Mouse (Mus musculus): ENCODE data around the gene Gsg1l. TPM values are rescaled to one million over a fixed set of nuclear protein-coding genes. Genes with fewer than 3 reads are reported as not detected.

The Gsg1l gene
- polyA plus RNA-seq, 1 experiment from 2014 or later, result 0.55 TPM

GRCm38 (mm10) chr7:125886116-125886680 lies 196.0 kb downstream of the Gsg1l start:
- DNase-seq (ENCODE audit: low spot score), result peak; percentile 45
- Histone ChIP-seq H3K27ac (replicated peaks; ENCODE audit: low read depth, low read length) (no peak overlapping the region), H3K4me1 (ENCODE audit: control insufficient read depth, insufficient read depth, low read length) (peaks cover 25% of the 10 kb centered on the region), H3K4me2 (ENCODE audit: low read depth, severe bottlenecking) (no peak overlapping the region), H3K9ac (ENCODE audit: low read length) (no peak overlapping the region), H3K9me3 (ENCODE audit: control insufficient read depth, low read length) (no peaks in the 10 kb centered on the region), H3K27me3 (ENCODE audit: control insufficient read depth, insufficient read depth, low read length) (no peaks in the 10 kb centered on the region), H3K4me3 (ENCODE audit: low read depth, low read length) (no peak overlapping the region), H3K36me3 (ENCODE audit: control insufficient read depth, insufficient read depth, low read length) (no peaks in the 10 kb centered on the region)
- WGBS, result 39% methylated on average over 4 of the region's 4 CpGs
- no peak for ATAC-seq (ENCODE audit: insufficient number of reproducible peaks, low FRiP score, low TSS enrichment, low read depth)

GRCm38 (mm10) chr7:125883232-125883631 lies 199.0 kb downstream of the Gsg1l start:
- ATAC-seq (ENCODE audit: insufficient number of reproducible peaks, low FRiP score, low TSS enrichment, low read depth), result no peak

GRCm38 (mm10) chr7:125878040-125878439 lies 204.2 kb downstream of the Gsg1l start:
- no peak overlapping the region for H3K9ac ChIP-seq (ENCODE audit: low read length)
- H3K27ac ChIP-seq (replicated peaks; ENCODE audit: low read depth, low read length), result no peak overlapping the region
- no peaks in the 10 kb centered on the region for H3K27me3 ChIP-seq (ENCODE audit: control insufficient read depth, insufficient read depth, low read length)
- no peak for ATAC-seq (ENCODE audit: insufficient number of reproducible peaks, low FRiP score, low TSS enrichment, low read depth)
- 74% methylated on average over 4 of the region's 4 CpGs for WGBS
- DNase-seq (ENCODE audit: low spot score), result no peak
- H3K4me1 ChIP-seq (ENCODE audit: control insufficient read depth, insufficient read depth, low read length), result no peaks in the 10 kb centered on the region; the same call in 1 of the 2 replicates
- no peaks in the 10 kb centered on the region for H3K36me3 ChIP-seq (ENCODE audit: control insufficient read depth, insufficient read depth, low read length)
- no peak overlapping the region for H3K4me3 ChIP-seq (ENCODE audit: low read depth, low read length)
- H3K9me3 ChIP-seq (ENCODE audit: control insufficient read depth, low read length), result no peaks in the 10 kb centered on the region
- H3K4me2 ChIP-seq (ENCODE audit: low read depth, severe bottlenecking), result no peak overlapping the region

More at GRCm38 (mm10) chr7:125883232-125883631, 199.0 kb downstream of the Gsg1l start:
- Histone ChIP-seq H3K4me1 (ENCODE audit: control insufficient read depth, insufficient read depth, low read length) (peaks cover 23% of the 10 kb centered on the region), H3K36me3 (ENCODE audit: control insufficient read depth, insufficient read depth, low read length) (no peaks in the 10 kb centered on the region), H3K9ac (ENCODE audit: low read length) (no peak overlapping the region), H3K9me3 (ENCODE audit: control insufficient read depth, low read length) (no peaks in the 10 kb centered on the region), H3K4me3 (ENCODE audit: low read depth, low read length) (no peak overlapping the region), H3K4me2 (ENCODE audit: low read depth, severe bottlenecking) (no peak overlapping the region), H3K27ac (replicated peaks; ENCODE audit: low read depth, low read length) (no peak overlapping the region), H3K27me3 (ENCODE audit: control insufficient read depth, insufficient read depth, low read length) (no peaks in the 10 kb centered on the region)
- DNase-seq (ENCODE audit: low spot score), result no peak
- WGBS, result 63% methylated on average over 2 of the region's 2 CpGs

- WGBS, result 90% methylated on average over 6 of the region's 6 CpGs
These were observed 208.2 kb downstream of the Gsg1l start for GRCm38 (mm10) chr7:125873971-125874495.

GRCm38 (mm10) chr7:125872874-125873273 lies 209.3 kb downstream of the Gsg1l start:
- WGBS, result 70% methylated on average over 3 of the region's 3 CpGs
- Histone ChIP-seq H3K9me3 (ENCODE audit: control insufficient read depth, low read length) (no peaks in the 10 kb centered on the region), H3K4me3 (ENCODE audit: low read depth, low read length) (no peak overlapping the region), H3K27me3 (ENCODE audit: control insufficient read depth, insufficient read depth, low read length) (no peaks in the 10 kb centered on the region), H3K36me3 (ENCODE audit: control insufficient read depth, insufficient read depth, low read length) (no peaks in the 10 kb centered on the region), H3K27ac (replicated peaks; ENCODE audit: low read depth, low read length) (no peak overlapping the region), H3K4me1 (ENCODE audit: control insufficient read depth, insufficient read depth, low read length) (peaks cover 16% of the 10 kb centered on the region), H3K4me2 (ENCODE audit: low read depth, severe bottlenecking) (no peak overlapping the region), H3K9ac (ENCODE audit: low read length) (no peak overlapping the region)
- DNase-seq (ENCODE audit: low spot score) (no peak), ATAC-seq (ENCODE audit: insufficient number of reproducible peaks, low FRiP score, low TSS enrichment, low read depth) (no peak)

More at GRCm38 (mm10) chr7:125873971-125874495, 208.2 kb downstream of the Gsg1l start:
- no peak for ATAC-seq (ENCODE audit: insufficient number of reproducible peaks, low FRiP score, low TSS enrichment, low read depth)
- no peaks in the 10 kb centered on the region for H3K36me3 ChIP-seq (ENCODE audit: control insufficient read depth, insufficient read depth, low read length)
- no peaks in the 10 kb centered on the region for H3K9me3 ChIP-seq (ENCODE audit: control insufficient read depth, low read length)
- H3K4me3 ChIP-seq (ENCODE audit: low read depth, low read length), result no peak overlapping the region
- H3K4me2 ChIP-seq (ENCODE audit: low read depth, severe bottlenecking), result no peak overlapping the region
- H3K4me1 ChIP-seq (ENCODE audit: control insufficient read depth, insufficient read depth, low read length), result peaks cover 16% of the 10 kb centered on the region
- DNase-seq (ENCODE audit: low spot score), result no peak
- no peak overlapping the region for H3K27ac ChIP-seq (replicated peaks; ENCODE audit: low read depth, low read length)
- H3K9ac ChIP-seq (ENCODE audit: low read length), result no peak overlapping the region
- no peaks in the 10 kb centered on the region for H3K27me3 ChIP-seq (ENCODE audit: control insufficient read depth, insufficient read depth, low read length)

- WGBS, result 60% methylated on average over 6 of the region's 6 CpGs
- H3K4me1 ChIP-seq (ENCODE audit: control insufficient read depth, insufficient read depth, low read length), result peaks cover 16% of the 10 kb centered on the region
These were observed 210.0 kb downstream of the Gsg1l start for GRCm38 (mm10) chr7:125872202-125872580.

GRCm38 (mm10) chr7:125871404-125872201 lies 210.6 kb downstream of the Gsg1l start:
- no peak overlapping the region for H3K4me3 ChIP-seq (ENCODE audit: low read depth, low read length)
- ATAC-seq (ENCODE audit: insufficient number of reproducible peaks, low FRiP score, low TSS enrichment, low read depth) (0 out of 2 replicates have a peak, but pooled peaks have one; percentile 32), DNase-seq (ENCODE audit: low spot score) (peak; percentile 45)
- no peaks in the 10 kb centered on the region for H3K27me3 ChIP-seq (ENCODE audit: control insufficient read depth, insufficient read depth, low read length)
- no peaks in the 10 kb centered on the region; the same call in 1 of the 2 replicates for H3K36me3 ChIP-seq (ENCODE audit: control insufficient read depth, insufficient read depth, low read length)
- peaks cover 16% of the 10 kb centered on the region for H3K4me1 ChIP-seq (ENCODE audit: control insufficient read depth, insufficient read depth, low read length)
- peak overlapping the region; percentile 59; the same call in 1 of the 2 replicates for H3K27ac ChIP-seq (replicated peaks; ENCODE audit: low read depth, low read length)
- 23% methylated on average over 12 of the region's 12 CpGs for WGBS
- no peak overlapping the region for H3K4me2 ChIP-seq (ENCODE audit: low read depth, severe bottlenecking)
- no peak overlapping the region for H3K9ac ChIP-seq (ENCODE audit: low read length)
- H3K9me3 ChIP-seq (ENCODE audit: control insufficient read depth, low read length), result no peaks in the 10 kb centered on the region

More at GRCm38 (mm10) chr7:125872202-125872580, 210.0 kb downstream of the Gsg1l start:
- Histone ChIP-seq H3K36me3 (ENCODE audit: control insufficient read depth, insufficient read depth, low read length) (no peaks in the 10 kb centered on the region), H3K4me3 (ENCODE audit: low read depth, low read length) (no peak overlapping the region), H3K27me3 (ENCODE audit: control insufficient read depth, insufficient read depth, low read length) (no peaks in the 10 kb centered on the region), H3K9ac (ENCODE audit: low read length) (no peak overlapping the region), H3K27ac (replicated peaks; ENCODE audit: low read depth, low read length) (no peak overlapping the region), H3K4me2 (ENCODE audit: low read depth, severe bottlenecking) (no peak overlapping the region), H3K9me3 (ENCODE audit: control insufficient read depth, low read length) (no peaks in the 10 kb centered on the region)
- DNase-seq (ENCODE audit: low spot score), result no peak
- ATAC-seq (ENCODE audit: insufficient number of reproducible peaks, low FRiP score, low TSS enrichment, low read depth), result no peak

- 85% methylated on average over 3 of the region's 3 CpGs for WGBS
- Histone ChIP-seq H3K27ac (replicated peaks; ENCODE audit: low read depth, low read length) (no peak overlapping the region), H3K4me1 (ENCODE audit: control insufficient read depth, insufficient read depth, low read length) (peaks cover 19% of the 10 kb centered on the region), H3K27me3 (ENCODE audit: control insufficient read depth, insufficient read depth, low read length) (no peaks in the 10 kb centered on the region), H3K4me3 (ENCODE audit: low read depth, low read length) (no peak overlapping the region), H3K4me2 (ENCODE audit: low read depth, severe bottlenecking) (no peak overlapping the region), H3K36me3 (ENCODE audit: control insufficient read depth, insufficient read depth, low read length) (no peaks in the 10 kb centered on the region; the same call in 1 of the 2 replicates), H3K9ac (ENCODE audit: low read length) (no peak overlapping the region), H3K9me3 (ENCODE audit: control insufficient read depth, low read length) (no peaks in the 10 kb centered on the region)
- ATAC-seq (ENCODE audit: insufficient number of reproducible peaks, low FRiP score, low TSS enrichment, low read depth) (no peak), DNase-seq (ENCODE audit: low spot score) (no peak)
These were observed 213.6 kb downstream of the Gsg1l start for GRCm38 (mm10) chr7:125868570-125868969.

Data from limb, embryonic 11.5 days (tissue).